Mouse (Mus musculus) lung, adult 2 months (tissue): Measurements from ENCODE around the gene Nat14. TPM values are rescaled to one million over a fixed set of nuclear protein-coding genes. Genes with fewer than 3 reads are reported as not detected.
A peak's percentile ranks its signal among the peaks of the same experiment; 100 is the strongest.

Source experiments
- DNase-seq: peaks from one replicate; pipeline ENCODE4 v3.0.0; 2022
- H3K4me1 ChIP-seq: fragments of 200-500 bp; 2 replicates; pipeline ENCODE4 v1.6.1; 2011; ENCODE audit warnings: low read length; ENCODE audit not compliant: control insufficient read depth, insufficient read depth
- H3K4me3 ChIP-seq: fragments of 200-500 bp; replicated peaks from 2 replicates; pipeline ENCODE3; 2011; ENCODE audit warnings: low read depth, mild to moderate bottlenecking, control low read depth, low read length; ENCODE audit errors: extremely low read depth
- CTCF ChIP-seq: fragments of 200-500 bp; IDR thresholded peaks from 2 replicates; pipeline ENCODE4 v1.5.1; 2011; ENCODE audit warnings: mild to moderate bottlenecking, low read length, control low read depth; ENCODE audit not compliant: insufficient read depth
- POLR2A ChIP-seq: fragments of 200-500 bp; IDR thresholded peaks from 2 replicates; pipeline ENCODE4 v1.6.1; 2011; ENCODE audit warnings: low read depth, mild to moderate bottlenecking, control low read depth, low read length, borderline replicate concordance; ENCODE audit errors: extremely low read depth
- WGBS: fragments of 180-500 bp; shearing (Covaris S2); methylation state at CpG from one replicate; pipeline ENCODE4 v1.1.7; 2018; 5-methylcytosine and 5-hydroxymethylcytosine counted together
- polyA plus RNA-seq: library from polyadenylated mRNA; depleted of rRNA; stranded (reverse); fragments of >200 nt; gene quantifications from 2 replicates; pipeline ENCODE4 v1.2.3, GENCODE M21; 2012

The Nat14 gene
- polyA plus RNA-seq, 1 experiment = 7.6 TPM

GRCm38 (mm10) chr7:4900523-4900851, 21.3 kb upstream of the Nat14 start:
- WGBS = 23% methylated on average over 11 of the region's 11 CpGs
- H3K4me1 ChIP-seq = no peaks in the 10 kb centered on the region
- no peak for TF ChIP-seq POLR2A
- TF ChIP-seq CTCF = no peak
- no peak overlapping the region for H3K4me3 ChIP-seq
- DNase-seq = no peak

GRCm38 (mm10) chr7:4901171-4901570, 20.7 kb upstream of the Nat14 start:
- H3K4me3 ChIP-seq = no peak overlapping the region
- no peaks in the 10 kb centered on the region for H3K4me1 ChIP-seq
- TF ChIP-seq CTCF (no peak), POLR2A (no peak)
- WGBS = 51% methylated on average over 8 of the region's 8 CpGs
- no peak for DNase-seq

- 75% methylated on average over 9 of the region's 9 CpGs for WGBS
- no peak for TF ChIP-seq POLR2A
- no peak for TF ChIP-seq CTCF
- no peaks in the 10 kb centered on the region for H3K4me1 ChIP-seq
- DNase-seq = no peak
- no peak overlapping the region for H3K4me3 ChIP-seq
Observed at GRCm38 (mm10) chr7:4902404-4902803, 19.4 kb upstream of the Nat14 start.

GRCm38 (mm10) chr7:4906466-4906950, 15.3 kb upstream of the Nat14 start, which contains the start of gene Gm36210:
TSS of gene Gm36210 (minus strand) at chr7:4906516.
- DNase-seq = no peak
- 75% methylated on average over 10 of the region's 10 CpGs for WGBS
- TF ChIP-seq POLR2A (no peak), CTCF (no peak)
- Histone ChIP-seq H3K4me3 (no peak within 1 kb of the TSS), H3K4me1 (no peaks in the 10 kb centered on the region)

GRCm38 (mm10) chr7:4911561-4911960, 10.3 kb upstream of the Nat14 start:
- DNase-seq = peak; percentile 53
- H3K4me1 ChIP-seq = peaks cover 7% of the 10 kb centered on the region; the same call in 1 of the 2 replicates
- 31% methylated on average over 9 of the region's 9 CpGs for WGBS
- no peak for TF ChIP-seq POLR2A
- TF ChIP-seq CTCF = peak; percentile 68
- no peak overlapping the region for H3K4me3 ChIP-seq

- no peak for DNase-seq
- peaks cover 9% of the 10 kb centered on the region; the same call in 1 of the 2 replicates for H3K4me1 ChIP-seq
- no peak for TF ChIP-seq POLR2A
- no peak for TF ChIP-seq CTCF
- no peak overlapping the region for H3K4me3 ChIP-seq
- 58% methylated on average over 5 of the region's 5 CpGs for WGBS
Observed at GRCm38 (mm10) chr7:4912248-4912647, 9.6 kb upstream of the Nat14 start.

GRCm38 (mm10) chr7:4915007-4915665, 6.7 kb upstream of the Nat14 start, which contains the start of gene Zfp628:
TSS of gene Zfp628 (plus strand) at chr7:4915217.
- peak; percentile 92; the same call in 1 of the 2 replicates for TF ChIP-seq POLR2A
- TF ChIP-seq CTCF = no peak
- under 1% methylated on average over 56 of the region's 56 CpGs for WGBS
- H3K4me1 ChIP-seq = peaks cover 9% of the 10 kb centered on the region; the same call in 1 of the 2 replicates
- H3K4me3 ChIP-seq = peak within 1 kb of the TSS; percentile 85
- peak; percentile 95 for DNase-seq

- peaks cover 9% of the 10 kb centered on the region; the same call in 1 of the 2 replicates for H3K4me1 ChIP-seq
- TF ChIP-seq CTCF = no peak
- TF ChIP-seq POLR2A = no peak
- peak overlapping the region; percentile 85 for H3K4me3 ChIP-seq
- WGBS = 8% methylated on average over 14 of the region's 14 CpGs
- DNase-seq = no peak
Observed at GRCm38 (mm10) chr7:4915669-4916416, 6.0 kb upstream of the Nat14 start.

GRCm38 (mm10) chr7:4917494-4917893, 4.3 kb upstream of the Nat14 start:
- no peak for DNase-seq
- no peak for TF ChIP-seq POLR2A
- no peak for TF ChIP-seq CTCF
- Histone ChIP-seq H3K4me3 (no peak overlapping the region), H3K4me1 (peaks cover 10% of the 10 kb centered on the region)
- WGBS = 89% methylated on average over 2 of the region's 2 CpGs

- Histone ChIP-seq H3K4me1 (peaks cover 16% of the 10 kb centered on the region), H3K4me3 (no peak overlapping the region)
- DNase-seq = no peak
- TF ChIP-seq POLR2A (no peak), CTCF (no peak)
- 92% methylated on average over 15 of the region's 15 CpGs for WGBS
Observed at GRCm38 (mm10) chr7:4918681-4919080, 3.1 kb upstream of the Nat14 start.
